Mouse (Mus musculus) c-Kit-negative CD71-positive TER-119-positive erythroid progenitor cells, embryonic 14.5 days (primary cell): ENCODE results near the gene Commd3.

Experiments
- DNase-seq: peaks from one replicate; pipeline ENCODE4 v3.0.0-alpha.2; 2013; ENCODE audit warnings: low read depth, low spot score

Commd3 gene

GRCm38 (mm10) chr2:18718521-18718920 lies 46.3 kb downstream of the Commd3 start:
- DNase-seq, result no peak

GRCm38 (mm10) chr2:18722208-18722830 lies 50.1 kb downstream of the Commd3 start:
- no peak for DNase-seq

- DNase-seq, result no peak
Observed at GRCm38 (mm10) chr2:18724462-18724861, 52.3 kb downstream of the Commd3 start.
